Mouse (Mus musculus) kidney, postnatal 14 days (tissue): ENCODE results near the gene Mad2l1.

Experiments used
- DNase-seq: peaks from one replicate; pipeline ENCODE4 v3.0.0; 2022; ENCODE audit warnings: mixed read lengths

Mad2l1 gene

DNA sequence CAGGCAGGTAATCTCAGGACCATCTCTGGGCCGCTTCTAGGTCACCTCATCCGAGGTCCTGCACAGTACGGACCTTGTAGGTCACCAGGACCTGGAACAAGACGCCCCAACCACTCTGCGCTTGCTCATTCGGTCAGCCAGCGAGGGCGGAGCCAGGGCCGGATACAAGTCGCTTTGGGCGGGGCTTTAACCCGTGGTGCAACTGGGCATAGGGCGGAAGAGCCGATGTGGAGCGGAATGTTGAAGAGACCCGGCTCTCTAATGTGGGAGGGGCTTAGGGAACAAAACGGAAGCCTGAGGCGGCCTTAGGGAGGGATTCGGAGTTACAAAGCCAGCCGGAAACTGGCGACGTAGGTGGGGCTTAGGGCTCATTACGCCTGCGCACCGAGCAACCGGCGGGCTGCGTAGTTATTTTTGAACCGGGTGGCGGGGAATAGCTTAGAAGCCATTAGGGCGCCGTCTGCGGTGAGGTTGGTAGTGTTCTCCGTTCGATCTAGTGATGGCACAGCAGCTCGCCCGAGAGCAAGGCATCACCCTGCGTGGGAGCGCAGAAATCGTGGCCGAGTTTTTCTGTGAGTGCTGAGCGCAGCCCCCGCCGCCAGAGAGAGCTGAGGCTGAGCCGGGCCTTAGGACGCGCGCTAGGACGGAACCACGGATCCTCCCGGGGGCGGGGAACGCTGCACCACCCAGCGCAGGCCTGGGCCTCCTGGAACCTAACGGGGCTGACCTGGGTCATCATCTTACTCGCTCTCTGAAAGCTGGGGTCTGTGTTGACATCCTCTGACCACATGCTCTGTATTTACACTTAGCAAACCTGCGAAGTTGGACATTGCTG lies at the start of gene Mad2l1:
Mad2l1 (plus strand) TSS at position 363 of the 835 bp plus-strand sequence.
- DNase-seq: peak; percentile 99

DNA sequence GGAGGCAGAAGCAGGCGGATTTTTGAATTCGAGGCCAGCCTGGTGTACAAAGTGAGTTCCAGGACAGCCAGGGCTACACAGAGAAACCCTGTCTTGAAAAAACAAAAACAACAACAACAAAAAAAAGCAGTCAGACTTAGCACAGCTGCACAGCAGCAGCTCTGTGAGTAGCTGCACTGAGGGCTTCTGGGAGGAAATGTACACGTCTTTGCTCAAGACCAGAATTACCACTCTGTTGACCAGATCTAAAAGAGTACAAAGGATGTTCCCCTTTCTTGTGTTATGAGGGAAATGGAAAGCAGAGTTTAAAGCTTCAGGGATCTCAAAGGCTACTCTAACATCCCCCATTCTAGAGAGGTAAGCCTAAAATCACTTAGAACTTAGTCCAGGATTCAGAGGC lies 41.5 kb upstream of the Mad2l1 start:
- DNase-seq: no peak

- DNase-seq: no peak
Observed at GRCm38 (mm10) chr6:66516368-66516767, 18.8 kb upstream of the Mad2l1 start.

GRCm38 (mm10) chr6:66528386-66528785 lies 6.8 kb upstream of the Mad2l1 start:
- DNase-seq: no peak

GRCm38 (mm10) chr6:66533241-66533640 lies 1.9 kb upstream of the Mad2l1 start:
- peak; percentile 30 for DNase-seq

GRCm38 (mm10) chr6:66534366-66534941 lies 736 bp upstream of the Mad2l1 start:
- no peak for DNase-seq

GRCm38 (mm10) chr6:66535966-66536365 lies 776 bp downstream of the Mad2l1 start:
- no peak for DNase-seq

DNA sequence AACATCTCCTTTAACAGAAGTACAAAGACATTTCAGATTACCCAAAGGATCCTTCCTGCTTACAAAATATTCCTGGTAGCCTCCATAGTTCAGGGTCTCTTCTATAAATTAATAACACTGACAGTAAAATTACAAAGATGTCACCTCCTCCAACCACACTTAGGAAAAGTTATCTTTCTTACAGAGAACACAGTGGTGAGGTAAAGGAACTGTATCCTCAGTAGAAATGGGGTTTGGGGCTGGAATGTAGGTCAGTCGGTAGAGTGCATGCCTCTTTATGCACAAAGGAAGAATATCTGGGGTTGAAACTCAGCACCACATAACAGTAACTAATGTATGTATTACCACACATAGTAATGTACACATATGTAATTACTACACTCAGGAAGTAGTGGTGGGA lies 24.8 kb downstream of the Mad2l1 start, which contains the start of gene Vmn1r32:
Vmn1r32 (minus strand) TSS at position 101 of the 400 bp plus-strand sequence.
- no peak for DNase-seq

DNA sequence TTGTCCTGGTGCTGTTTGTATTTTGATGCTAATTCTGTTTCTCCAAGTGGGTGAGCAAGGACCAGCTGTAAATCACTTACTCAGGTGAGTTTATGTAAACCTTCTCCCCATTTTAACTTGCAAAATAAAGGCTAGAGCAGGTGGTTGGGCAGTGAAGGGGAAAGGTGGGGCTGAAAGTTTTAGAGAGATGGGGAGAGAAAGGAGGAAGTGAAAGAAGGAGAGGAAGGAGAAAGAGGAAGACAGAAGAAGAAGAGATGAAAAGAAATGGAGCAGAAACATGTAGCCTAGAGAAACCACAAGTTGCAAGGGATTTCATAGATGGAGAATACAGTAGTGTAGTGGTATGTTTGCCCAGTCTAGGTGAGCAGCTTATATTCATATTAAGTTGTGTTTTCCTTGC lies 60.6 kb downstream of the Mad2l1 start:
- DNase-seq: no peak
